Mouse (Mus musculus): ENCODE results near the gene Ets2.

GRCm38 (mm10) chr16:95769996-95770334, 68.1 kb downstream of the Ets2 start:
- TF ChIP-seq CTCF (IDR thresholded peaks at IDR 0.05; ENCODE audit: low read depth) (no peak), EP300 (IDR thresholded peaks at IDR 0.05; ENCODE audit: low read depth) (no peak)
